Mouse (Mus musculus): ENCODE results near the gene Med18. TPM values are rescaled to one million over a fixed set of nuclear protein-coding genes. Genes with fewer than 3 reads are reported as not detected.
A peak's percentile ranks its signal among the peaks of the same experiment; 100 is the strongest.
"Not testable (repeated sequence)": the region's sequence is repeated elsewhere in the genome, so short reads cannot be mapped to it uniquely, and the experiment has no call there.

Med18 gene
- polyA plus RNA-seq, 1 experiment from 2014 or later: 24.6 TPM

GRCm38 (mm10) chr4:132421923-132422782 lies 41.6 kb downstream of the Med18 start, which contains the start of gene Phactr4:
Phactr4 (minus strand) TSS chr4:132422489.
- no peaks in the 10 kb centered on the region for H3K27me3 ChIP-seq (replicated peaks; ENCODE audit: control insufficient read depth, insufficient read depth, low read length)
- peak within 1 kb of the TSS; percentile 89 for H3K9ac ChIP-seq (ENCODE audit: low read depth, low read length)
- peak within 1 kb of the TSS; percentile 80 for H3K4me2 ChIP-seq
- H3K4me3 ChIP-seq (ENCODE audit: low read depth, low read length): peak within 1 kb of the TSS; percentile 71
- under 1% methylated on average over 72 of the region's 73 CpGs for WGBS
- no peaks in the 10 kb centered on the region for H3K9me3 ChIP-seq (ENCODE audit: control insufficient read depth, low read length)
- H3K4me1 ChIP-seq (replicated peaks; ENCODE audit: control insufficient read depth, insufficient read depth, low read length): peaks cover 29% of the 10 kb centered on the region
- ATAC-seq (replicated peaks; ENCODE audit: low FRiP score) (peak; percentile 92), DNase-seq (ENCODE audit: low spot score) (peak; percentile 97)
- 0 out of 2 replicates have a peak, but pooled peaks cover 2% of the 10 kb centered on the region for H3K36me3 ChIP-seq (ENCODE audit: control insufficient read depth, insufficient read depth, low read length)
- peak within 1 kb of the TSS; percentile 95 for H3K27ac ChIP-seq (ENCODE audit: low read depth, low read length)

- DNase-seq (ENCODE audit: low spot score): no peak
- Histone ChIP-seq H3K27ac (ENCODE audit: low read depth, low read length) (peak overlapping the region; percentile 95), H3K36me3 (ENCODE audit: control insufficient read depth, insufficient read depth, low read length) (0 out of 2 replicates have a peak, but pooled peaks cover 2% of the 10 kb centered on the region), H3K9me3 (ENCODE audit: control insufficient read depth, low read length) (no peaks in the 10 kb centered on the region), H3K4me3 (ENCODE audit: low read depth, low read length) (peak overlapping the region; percentile 71), H3K27me3 (replicated peaks; ENCODE audit: control insufficient read depth, insufficient read depth, low read length) (no peaks in the 10 kb centered on the region), H3K4me2 (peak overlapping the region; percentile 80), H3K9ac (ENCODE audit: low read depth, low read length) (peak overlapping the region; percentile 89), H3K4me1 (replicated peaks; ENCODE audit: control insufficient read depth, insufficient read depth, low read length) (peaks cover 30% of the 10 kb centered on the region)
- WGBS: under 1% methylated on average over 12 of the region's 13 CpGs
- ATAC-seq (replicated peaks; ENCODE audit: low FRiP score): no peak
Observed at GRCm38 (mm10) chr4:132421556-132421922, 42.2 kb downstream of the Med18 start.

GRCm38 (mm10) chr4:132420471-132420870 lies 43.2 kb downstream of the Med18 start:
- Histone ChIP-seq H3K4me1 (replicated peaks; ENCODE audit: control insufficient read depth, insufficient read depth, low read length) (peaks cover 23% of the 10 kb centered on the region), H3K9ac (ENCODE audit: low read depth, low read length) (peak overlapping the region; percentile 89; the same call in 1 of the 2 replicates), H3K27ac (ENCODE audit: low read depth, low read length) (no peak overlapping the region), H3K27me3 (replicated peaks; ENCODE audit: control insufficient read depth, insufficient read depth, low read length) (no peaks in the 10 kb centered on the region), H3K36me3 (ENCODE audit: control insufficient read depth, insufficient read depth, low read length) (0 out of 2 replicates have a peak, but pooled peaks cover 2% of the 10 kb centered on the region), H3K4me2 (peak overlapping the region; percentile 80), H3K9me3 (ENCODE audit: control insufficient read depth, low read length) (no peaks in the 10 kb centered on the region), H3K4me3 (ENCODE audit: low read depth, low read length) (peak overlapping the region; percentile 71)
- WGBS: 77% methylated on average over 5 of the region's 5 CpGs
- DNase-seq (ENCODE audit: low spot score) (no peak), ATAC-seq (replicated peaks; ENCODE audit: low FRiP score) (no peak)

GRCm38 (mm10) chr4:132415966-132416365 lies 47.8 kb downstream of the Med18 start:
- H3K4me1 ChIP-seq (replicated peaks; ENCODE audit: control insufficient read depth, insufficient read depth, low read length): peaks cover 21% of the 10 kb centered on the region
- no peak overlapping the region for H3K4me3 ChIP-seq (ENCODE audit: low read depth, low read length)
- no peaks in the 10 kb centered on the region for H3K9me3 ChIP-seq (ENCODE audit: control insufficient read depth, low read length)
- peaks cover 2% of the 10 kb centered on the region; the same call in 1 of the 2 replicates for H3K36me3 ChIP-seq (ENCODE audit: control insufficient read depth, insufficient read depth, low read length)
- H3K27me3 ChIP-seq (replicated peaks; ENCODE audit: control insufficient read depth, insufficient read depth, low read length): no peaks in the 10 kb centered on the region
- DNase-seq (ENCODE audit: low spot score) (no peak), ATAC-seq (replicated peaks; ENCODE audit: low FRiP score) (no peak)
- H3K4me2 ChIP-seq: no peak overlapping the region
- H3K27ac ChIP-seq (ENCODE audit: low read depth, low read length): peak overlapping the region; percentile 56
- H3K9ac ChIP-seq (ENCODE audit: low read depth, low read length): no peak overlapping the region

GRCm38 (mm10) chr4:132413257-132413656 lies 50.5 kb downstream of the Med18 start:
- not testable (repeated sequence) for H3K36me3 ChIP-seq (ENCODE audit: control insufficient read depth, insufficient read depth, low read length); H3K4me2 ChIP-seq; H3K9me3 ChIP-seq (ENCODE audit: control insufficient read depth, low read length); H3K4me3 ChIP-seq (ENCODE audit: low read depth, low read length); ATAC-seq (replicated peaks; ENCODE audit: low FRiP score); H3K27ac ChIP-seq (ENCODE audit: low read depth, low read length); DNase-seq (ENCODE audit: low spot score); H3K9ac ChIP-seq (ENCODE audit: low read depth, low read length); H3K27me3 ChIP-seq (replicated peaks; ENCODE audit: control insufficient read depth, insufficient read depth, low read length)
- peaks cover 11% of the 10 kb centered on the region for H3K4me1 ChIP-seq (replicated peaks; ENCODE audit: control insufficient read depth, insufficient read depth, low read length)
- WGBS: 95% methylated on average over 4 of the region's 4 CpGs

GRCm38 (mm10) chr4:132411322-132412094 lies 52.2 kb downstream of the Med18 start:
- no peak for DNase-seq (ENCODE audit: low spot score)
- H3K36me3 ChIP-seq (ENCODE audit: control insufficient read depth, insufficient read depth, low read length): no peaks in the 10 kb centered on the region; the same call in 1 of the 2 replicates
- peaks cover 4% of the 10 kb centered on the region; the same call in 1 of the 2 replicates for H3K4me1 ChIP-seq (replicated peaks; ENCODE audit: control insufficient read depth, insufficient read depth, low read length)
- no peak overlapping the region for H3K9ac ChIP-seq (ENCODE audit: low read depth, low read length)
- H3K4me3 ChIP-seq (ENCODE audit: low read depth, low read length): no peak overlapping the region
- H3K4me2 ChIP-seq: no peak overlapping the region
- WGBS: 45% methylated on average over 8 of the region's 8 CpGs
- H3K27ac ChIP-seq (ENCODE audit: low read depth, low read length): no peak overlapping the region
- no peaks in the 10 kb centered on the region for H3K9me3 ChIP-seq (ENCODE audit: control insufficient read depth, low read length)
- H3K27me3 ChIP-seq (replicated peaks; ENCODE audit: control insufficient read depth, insufficient read depth, low read length): no peaks in the 10 kb centered on the region
- ATAC-seq (replicated peaks; ENCODE audit: low FRiP score): peak; percentile 67; the same call in 1 of the 2 replicates

- Histone ChIP-seq H3K27me3 (replicated peaks; ENCODE audit: control insufficient read depth, insufficient read depth, low read length) (no peaks in the 10 kb centered on the region), H3K4me3 (ENCODE audit: low read depth, low read length) (no peak overlapping the region), H3K9me3 (ENCODE audit: control insufficient read depth, low read length) (no peaks in the 10 kb centered on the region), H3K4me1 (replicated peaks; ENCODE audit: control insufficient read depth, insufficient read depth, low read length) (peaks cover 4% of the 10 kb centered on the region), H3K4me2 (no peak overlapping the region), H3K36me3 (ENCODE audit: control insufficient read depth, insufficient read depth, low read length) (no peaks in the 10 kb centered on the region; the same call in 1 of the 2 replicates), H3K27ac (ENCODE audit: low read depth, low read length) (no peak overlapping the region), H3K9ac (ENCODE audit: low read depth, low read length) (no peak overlapping the region)
- DNase-seq (ENCODE audit: low spot score): no peak
- ATAC-seq (replicated peaks; ENCODE audit: low FRiP score): no peak
- 89% methylated on average over 4 of the region's 4 CpGs for WGBS
Observed at GRCm38 (mm10) chr4:132409587-132410229, 54.0 kb downstream of the Med18 start.
